Mouse (Mus musculus) MEL (cell line): ENCODE results near the gene Fen1. TPM values are rescaled to one million over a fixed set of nuclear protein-coding genes. Genes with fewer than 3 reads are reported as not detected.

ENCODE experiments used
- DNase-seq: peaks from one replicate; pipeline ENCODE4 v3.0.0; 2011; ENCODE audit warnings: low read depth, low spot score
- H3K27ac ChIP-seq: 2 replicates; pipeline ENCODE4 v1.5.1; 2012; ENCODE audit warnings: low read depth, mild to moderate bottlenecking, control low read depth, low read length, moderate library complexity; ENCODE audit not compliant: control insufficient read depth
- H3K27me3 ChIP-seq, 2 experiments: fragments of 150-350 bp in 1 of 2; sonication (generic) in 1 of 2; 2 replicates each; pipeline ENCODE4 v1.6.1; 2012; ENCODE audit warnings: low read length in 2 of 2, mild to moderate bottlenecking in 2 of 2, improper control_type of control experiment in 1 of 2, moderate library complexity in 1 of 2; ENCODE audit not compliant: insufficient read depth in 2 of 2, control insufficient read depth in 1 of 2
- H3K36me3 ChIP-seq, 2 experiments: 2 replicates each; pipeline ENCODE4 v1.6.1; 2012 to 2014; ENCODE audit warnings: low read length in 2 of 2, improper control_type of control experiment in 1 of 2, inconsistent platforms in 1 of 2, mild to moderate bottlenecking in 1 of 2; ENCODE audit not compliant: insufficient read depth in 2 of 2, control insufficient read depth in 1 of 2
- H3K4me1 ChIP-seq, 2 experiments: fragments of 150-350 bp in 1 of 2; sonication (generic) in 1 of 2; 2 replicates each; pipeline ENCODE4 v1.6.1; 2012; ENCODE audit warnings: low read length in 2 of 2, improper control_type of control experiment in 1 of 2, mild to moderate bottlenecking in 1 of 2; ENCODE audit not compliant: insufficient read depth in 2 of 2, control insufficient read depth in 1 of 2
- H3K4me3 ChIP-seq, 2 experiments: fragments of 150-350 bp in 1 of 2; sonication (generic) in 1 of 2; 2 replicates each; pipeline ENCODE4 v1.5.1; 2012; ENCODE audit warnings: low read depth in 2 of 2, low read length in 2 of 2, mild to moderate bottlenecking in 2 of 2, moderate library complexity in 2 of 2, control low read depth in 1 of 2, improper control_type of control experiment in 1 of 2; ENCODE audit not compliant: control insufficient read depth in 1 of 2, insufficient read depth in 1 of 2
- H3K79me2 ChIP-seq: 2 replicates; pipeline ENCODE4 v1.6.1; 2012; ENCODE audit warnings: mild to moderate bottlenecking, low read length, moderate library complexity; ENCODE audit not compliant: control insufficient read depth, poor library complexity, insufficient read depth
- H3K9ac ChIP-seq: 2 replicates; pipeline ENCODE4 v1.6.1; 2012; ENCODE audit warnings: low read depth, mild to moderate bottlenecking, control low read depth, low read length, moderate library complexity; ENCODE audit not compliant: control insufficient read depth, poor library complexity, severe bottlenecking
- H3K9me3 ChIP-seq: fragments of 150-350 bp; sonication (generic); replicated peaks from 2 replicates; pipeline ENCODE4 v1.6.1; 2012; ENCODE audit warnings: mild to moderate bottlenecking, low read length, improper control_type of control experiment, moderate library complexity; ENCODE audit not compliant: insufficient read depth
- CHD1 ChIP-seq: IDR thresholded peaks from 2 replicates; pipeline ENCODE4 v1.6.1; 2012; ENCODE audit warnings: low read depth, mild to moderate bottlenecking, inconsistent platforms, low read length, improper control_type of control experiment
- CHD2 ChIP-seq: IDR thresholded peaks from 2 replicates; pipeline ENCODE4 v1.6.1; 2011; ENCODE audit warnings: low read length, improper control_type of control experiment
- E2F4 ChIP-seq: IDR thresholded peaks from 2 replicates; pipeline ENCODE4 v1.6.1; 2011; ENCODE audit warnings: low read depth, low read length, improper control_type of control experiment, borderline replicate concordance
- ETS1 ChIP-seq: IDR thresholded peaks from 2 replicates; pipeline ENCODE4 v1.6.1; 2012; ENCODE audit warnings: low read depth, mild to moderate bottlenecking, inconsistent platforms, low read length, improper control_type of control experiment, moderate library complexity
- GATA1 ChIP-seq: IDR thresholded peaks from 2 replicates; pipeline ENCODE4 v1.6.1; 2011; ENCODE audit warnings: low read depth, low read length, improper control_type of control experiment
- KAT2A ChIP-seq: conservative IDR thresholded peaks from 2 replicates; pipeline ENCODE4 v1.6.1; 2012; ENCODE audit warnings: low read depth, low read length, improper control_type of control experiment, inconsistent platforms
- MAFK ChIP-seq: IDR thresholded peaks from 2 replicates; pipeline ENCODE4 v1.6.1; 2011; ENCODE audit warnings: low read depth, mild to moderate bottlenecking, low read length, improper control_type of control experiment, borderline replicate concordance
- MAX ChIP-seq: IDR thresholded peaks from 2 replicates; pipeline ENCODE4 v1.6.1; 2011; ENCODE audit warnings: low read length, improper control_type of control experiment
- MEF2A ChIP-seq: IDR thresholded peaks from 2 replicates; pipeline ENCODE4 v1.6.1; 2014; ENCODE audit warnings: low read depth, mild to moderate bottlenecking, inconsistent platforms, low read length, improper control_type of control experiment; ENCODE audit not compliant: poor library complexity, insufficient replicate concordance, severe bottlenecking; ENCODE audit errors: extremely low read depth
- MYB ChIP-seq: IDR thresholded peaks from 2 replicates; pipeline ENCODE4 v1.6.1; 2011; ENCODE audit warnings: mild to moderate bottlenecking, low read depth, low read length, improper control_type of control experiment
- NRF1 ChIP-seq: IDR thresholded peaks from 2 replicates; pipeline ENCODE4 v1.6.1; 2014; ENCODE audit warnings: low read depth, mild to moderate bottlenecking, inconsistent platforms, low read length, improper control_type of control experiment, moderate library complexity; ENCODE audit not compliant: poor library complexity, insufficient read depth, severe bottlenecking
- POLR2AphosphoS2 ChIP-seq: IDR thresholded peaks from 2 replicates; pipeline ENCODE4 v1.6.1; 2011; ENCODE audit warnings: low read length, improper control_type of control experiment
- POLR2AphosphoS5 ChIP-seq: IDR thresholded peaks from 2 replicates; pipeline ENCODE4 v1.6.1; 2012; ENCODE audit warnings: low read depth, borderline replicate concordance, mild to moderate bottlenecking, inconsistent platforms, low read length, moderate library complexity, mixed read lengths
- RAD21 ChIP-seq: IDR thresholded peaks from 2 replicates; pipeline ENCODE4 v1.6.1; 2011; ENCODE audit warnings: mild to moderate bottlenecking, low read depth, low read length, improper control_type of control experiment
- SMC3 ChIP-seq: IDR thresholded peaks from 2 replicates; pipeline ENCODE4 v1.6.1; 2011; ENCODE audit warnings: low read depth, low read length, improper control_type of control experiment
- TAL1 ChIP-seq: IDR thresholded peaks from 2 replicates; pipeline ENCODE4 v1.6.1; 2012; ENCODE audit warnings: mild to moderate bottlenecking, inconsistent platforms, low read length, moderate library complexity, mixed read lengths
- TBP ChIP-seq: IDR thresholded peaks from 2 replicates; pipeline ENCODE4 v1.8.0; 2011; ENCODE audit warnings: low read depth, low read length, improper control_type of control experiment
- UBTF ChIP-seq: IDR thresholded peaks from 2 replicates; pipeline ENCODE4 v1.6.1; 2012; ENCODE audit warnings: low read depth, mild to moderate bottlenecking, inconsistent platforms, low read length, improper control_type of control experiment, moderate library complexity, borderline replicate concordance; ENCODE audit not compliant: insufficient read depth
- USF1 ChIP-seq: IDR thresholded peaks from 2 replicates; pipeline ENCODE4 v1.6.1; 2014; ENCODE audit warnings: low read depth, mild to moderate bottlenecking, inconsistent platforms, low read length, improper control_type of control experiment, moderate library complexity
- USF2 ChIP-seq, 2 experiments: IDR thresholded peaks; 2 replicates each; pipeline ENCODE4 v1.6.1; 2011 to 2012; ENCODE audit warnings: improper control_type of control experiment in 2 of 2, low read length in 2 of 2, borderline replicate concordance in 1 of 2, inconsistent platforms in 1 of 2, low read depth in 1 of 2, mild to moderate bottlenecking in 1 of 2; ENCODE audit not compliant: insufficient read depth in 1 of 2
- ZMIZ1 ChIP-seq: IDR thresholded peaks from 2 replicates; pipeline ENCODE4 v1.6.1; 2012; ENCODE audit warnings: low read depth, mild to moderate bottlenecking, inconsistent platforms, low read length, improper control_type of control experiment, moderate library complexity
- polyA plus RNA-seq, 2 experiments: library from polyadenylated mRNA; stranded (reverse) in 1 of 2; unstranded in 1 of 2; fragments of >175 nt in 1 of 2; fragments of >200 nt in 1 of 2; gene quantifications; 2 replicates each; pipeline versions ENCODE4 v1.2.1 to v1.2.4; 2012; ENCODE audit warnings: low replicate concordance in 2 of 2, low read depth in 1 of 2; ENCODE audit not compliant: insufficient read length in 2 of 2, insufficient read depth in 1 of 2, missing spikeins in 1 of 2
- total RNA-seq: library from RNA; depleted of rRNA; stranded (reverse); fragments of 300-350 nt; gene quantifications from 2 replicates; pipeline ENCODE4 v1.2.3, GENCODE M21; 2012

The Fen1 gene
- total and polyA plus RNA-seq, 3 experiments: 145 to 189 TPM; not detected in 1

DNA sequence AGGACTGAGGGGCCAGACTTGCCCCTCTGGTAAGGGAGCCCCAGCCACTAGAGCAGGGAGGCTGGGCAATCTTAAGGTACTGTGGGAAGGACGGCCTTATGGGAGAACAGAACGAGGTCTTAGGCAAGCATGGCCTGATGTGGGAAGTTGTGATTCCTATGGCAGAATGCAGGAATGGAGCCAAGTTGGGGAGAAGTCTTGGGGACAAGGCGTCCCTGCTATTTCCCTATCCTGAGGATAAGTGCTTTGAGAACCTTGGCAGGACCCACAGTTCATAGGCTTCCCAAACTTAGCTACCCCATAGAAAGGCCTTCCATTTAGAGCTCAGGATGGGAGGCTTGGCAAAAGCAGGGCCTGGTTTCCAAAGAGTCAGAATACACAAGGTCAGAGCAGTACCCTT, 4.9 kb upstream of the Fen1 start:
- peaks cover 0 to 6% of the 10 kb centered on the region in 2 experiments; a peak in 2 of 4 replicates for H3K36me3 ChIP-seq
- H3K9me3 ChIP-seq: no peaks in the 10 kb centered on the region
- no peak overlapping the region for H3K9ac ChIP-seq
- H3K27me3 ChIP-seq: no peaks in the 10 kb centered on the region
- H3K4me1 ChIP-seq: peaks cover 0 to 14% of the 10 kb centered on the region in 2 experiments; a peak in 1 of 4 replicates
- TF ChIP-seq MYB (no peak), TAL1 (no peak), POLR2AphosphoS2 (no peak)
- TF ChIP-seq, all 39 proteins: peak for 0
- Histone ChIP-seq H3K27ac (no peak overlapping the region), H3K4me3 (no peak overlapping the region), H3K79me2 (peaks cover 12% of the 10 kb centered on the region)
- no peak for DNase-seq

- peak overlapping the region in 1 of 2 experiments; percentile 79; a peak in 1 of 4 replicates for H3K4me3 ChIP-seq
- H3K79me2 ChIP-seq: peaks cover 38% of the 10 kb centered on the region
- H3K27ac ChIP-seq: no peak overlapping the region
- peaks cover 0 to 11% of the 10 kb centered on the region in 2 experiments; a peak in 2 of 4 replicates for H3K4me1 ChIP-seq
- no peak for DNase-seq
- H3K36me3 ChIP-seq: peaks cover 4 to 16% of the 10 kb centered on the region in 2 experiments
- H3K9me3 ChIP-seq: no peaks in the 10 kb centered on the region
- TF ChIP-seq USF2 (IDR thresholded peaks at IDR 0.05; ENCODE audit: borderline replicate concordance in 1 of 2, insufficient read depth in 1 of 2, low read depth in 1 of 2, low read length in 2 of 2) (no peak), TBP (no peak), CHD2 (no peak), MYB (no peak), MAX (no peak), MAFK (no peak), USF1 (no peak), KAT2A (no peak), ZMIZ1 (no peak), E2F4 (no peak), SMC3 (no peak), MEF2A (no peak), RAD21 (no peak), GATA1 (no peak), UBTF (no peak), CHD1 (no peak), NRF1 (no peak), ETS1 (no peak), POLR2AphosphoS5 (no peak)
- no peaks in the 10 kb centered on the region for H3K27me3 ChIP-seq
- H3K9ac ChIP-seq: no peak overlapping the region
Observed at GRCm38 (mm10) chr19:10205051-10205450, 1.1 kb upstream of the Fen1 start.
